Mouse (Mus musculus): ENCODE results near the gene Morn1.

The Morn1 gene

GRCm38 (mm10) chr4:155143411-155143810, 57.0 kb downstream of the Morn1 start:
- no peak for DNase-seq

GRCm38 (mm10) chr4:155143871-155144502, 57.6 kb downstream of the Morn1 start:
- DNase-seq, result peak; percentile 67

DNA sequence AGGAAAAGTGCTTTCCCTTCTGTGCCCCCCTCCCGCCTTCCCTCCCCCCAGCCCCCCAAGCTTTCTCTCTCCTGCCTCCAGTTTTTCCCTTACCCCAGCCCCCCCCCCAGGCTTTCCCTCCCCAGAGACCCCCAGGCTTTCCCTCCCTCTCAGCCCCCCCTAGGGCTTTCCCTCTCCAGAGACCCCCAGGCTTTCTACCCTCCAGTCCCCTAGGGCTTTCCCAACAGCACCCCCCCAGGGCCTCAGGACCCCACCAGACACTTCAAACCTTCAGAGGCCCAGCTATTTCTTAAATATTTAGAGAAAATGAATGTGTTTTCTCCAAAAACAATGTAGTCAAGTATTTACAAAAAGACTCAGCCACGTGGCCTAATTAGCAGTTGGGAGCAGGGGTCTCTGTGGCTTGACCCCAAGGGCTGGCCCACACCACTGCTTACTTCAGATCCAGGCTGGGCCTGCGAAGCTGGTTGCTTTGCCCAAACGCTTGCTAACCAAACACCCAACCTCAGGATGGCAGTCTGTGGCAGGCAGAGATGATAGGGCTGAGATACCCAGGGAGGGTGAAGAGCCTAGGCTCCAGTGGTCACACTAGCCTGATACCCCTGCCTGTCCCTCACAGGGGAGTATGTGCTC, 58.3 kb downstream of the Morn1 start:
- DNase-seq, result no peak

DNA sequence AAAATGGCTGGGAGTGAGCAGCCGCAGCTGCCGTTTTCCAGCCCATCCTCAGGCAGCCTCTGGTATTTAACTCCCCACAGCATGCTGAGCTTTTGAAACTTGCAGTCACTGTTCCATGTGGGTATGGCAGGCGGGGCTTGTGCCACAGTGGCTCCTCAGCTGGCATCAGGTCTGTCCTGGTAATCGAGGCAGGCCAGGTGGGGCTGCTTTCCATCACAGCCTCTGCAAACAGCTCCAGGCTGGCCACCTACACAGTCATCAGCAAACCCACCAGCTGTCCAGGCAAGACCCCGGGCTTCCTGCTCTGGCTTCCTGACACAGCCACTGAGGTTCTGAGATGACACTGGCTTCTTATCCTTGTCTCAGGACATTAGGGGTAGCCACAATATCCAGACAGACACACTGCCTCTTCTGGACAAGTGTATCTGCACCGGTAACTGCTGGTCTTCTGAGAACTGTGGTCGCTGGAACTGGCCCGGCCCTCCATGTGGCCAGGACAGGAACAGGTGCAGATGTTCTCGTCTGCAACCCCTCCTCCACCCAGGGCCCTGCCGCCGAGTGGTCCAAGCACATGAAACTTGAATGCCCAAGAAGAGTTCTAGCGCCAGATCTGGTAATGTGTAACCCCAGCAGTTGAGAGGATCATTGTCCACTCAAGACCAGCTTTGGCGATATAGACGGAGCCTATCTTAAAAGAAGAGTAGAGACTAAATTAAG, 59.9 kb downstream of the Morn1 start:
- no peak for DNase-seq

DNA sequence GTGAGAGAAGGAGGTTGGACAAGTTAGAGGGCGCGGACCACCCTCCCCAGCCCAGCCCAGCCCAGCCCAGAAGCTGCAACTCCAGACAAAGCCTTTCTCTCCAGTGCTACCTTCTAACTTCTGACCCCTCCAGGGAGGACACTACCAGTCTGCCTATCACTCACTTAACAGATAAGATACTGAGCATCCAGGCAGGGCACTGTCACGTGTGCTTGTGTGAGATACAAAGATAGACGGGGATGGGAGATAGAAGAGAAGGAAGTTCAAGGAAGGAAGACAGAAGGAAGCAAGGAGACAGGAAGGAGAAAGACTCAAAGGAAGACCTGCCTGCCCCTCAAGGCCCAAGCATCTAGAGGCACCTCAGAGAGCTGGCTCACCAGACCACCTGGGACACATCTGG, 62.1 kb downstream of the Morn1 start:
- no peak for DNase-seq

- DNase-seq, result peak; percentile 92
These were observed 62.7 kb downstream of the Morn1 start for GRCm38 (mm10) chr4:155148910-155149698.

GRCm38 (mm10) chr4:155149941-155150275, 63.5 kb downstream of the Morn1 start:
- no peak for DNase-seq

- DNase-seq, result peak; percentile 88
These were observed 64.1 kb downstream of the Morn1 start for GRCm38 (mm10) chr4:155150276-155151113.

GRCm38 (mm10) chr4:155151221-155151788, 64.9 kb downstream of the Morn1 start:
- no peak for DNase-seq

GRCm38 (mm10) chr4:155151845-155152244, 65.5 kb downstream of the Morn1 start:
- DNase-seq, result no peak

DNA sequence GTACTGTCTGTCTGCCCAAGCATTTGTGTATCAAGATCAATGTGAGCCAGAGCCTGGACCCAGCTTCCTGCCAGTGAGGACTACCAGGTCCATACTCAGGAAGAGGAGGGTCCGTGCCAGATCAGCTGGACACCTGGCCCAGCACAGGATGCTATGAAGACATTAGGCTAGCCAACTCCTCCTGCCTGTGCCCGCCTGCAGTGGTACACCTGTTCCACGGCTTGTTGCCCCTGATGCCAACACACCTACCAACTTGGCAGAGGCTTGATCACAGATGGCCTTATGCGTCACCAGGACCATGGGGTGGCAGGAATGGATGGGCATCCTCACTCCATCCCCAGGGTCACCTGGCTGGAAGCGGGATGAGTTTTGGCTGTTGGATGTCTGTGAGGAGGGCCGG, 66.1 kb downstream of the Morn1 start:
- no peak for DNase-seq

GRCm38 (mm10) chr4:155153389-155154072, 67.2 kb downstream of the Morn1 start:
- DNase-seq, result no peak

- no peak for DNase-seq
These were observed 68.6 kb downstream of the Morn1 start for GRCm38 (mm10) chr4:155154986-155155385.

DNA sequence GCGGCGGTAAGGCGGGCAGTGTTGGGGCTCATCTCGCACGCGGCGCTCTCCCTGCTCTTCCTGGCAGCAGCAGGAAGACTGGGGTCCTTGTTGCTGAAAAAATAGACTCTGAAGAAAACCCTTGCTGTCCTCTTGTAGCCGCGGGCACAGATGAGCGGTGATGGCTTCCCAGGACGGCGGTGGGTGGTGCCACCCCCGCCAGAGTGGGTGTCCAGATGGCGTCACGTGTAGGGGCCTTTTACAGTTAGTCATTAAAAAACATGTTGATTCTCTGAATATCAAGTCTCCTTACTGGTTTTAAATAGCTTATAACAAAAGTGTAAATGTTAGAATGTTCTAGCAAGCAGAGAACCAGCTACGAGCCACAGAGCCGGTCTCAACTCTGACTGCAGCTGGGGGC, 70.4 kb downstream of the Morn1 start:
- no peak for DNase-seq

GRCm38 (mm10) chr4:155157871-155158542, 71.6 kb downstream of the Morn1 start:
- DNase-seq, result no peak

DNA sequence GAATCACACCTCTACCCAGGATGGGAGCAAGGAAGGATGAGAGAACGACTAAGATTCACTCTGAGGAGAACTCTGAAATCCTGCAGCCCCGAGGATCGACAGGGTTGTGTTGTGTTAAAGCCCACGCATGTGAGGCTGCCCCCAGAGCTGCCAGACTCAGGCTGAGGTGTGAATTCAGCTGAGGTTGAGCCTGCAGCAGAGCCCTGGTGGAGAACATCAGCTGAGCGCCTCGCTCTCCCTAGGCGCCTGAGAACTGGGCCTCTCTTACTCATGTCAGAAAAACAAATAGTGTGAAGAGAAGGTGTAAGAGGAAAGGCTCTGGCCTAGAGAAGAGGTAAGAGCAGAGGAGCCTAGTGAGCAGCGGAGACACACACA, 72.2 kb downstream of the Morn1 start:
- no peak for DNase-seq

GRCm38 (mm10) chr4:155162433-155163319, 76.3 kb downstream of the Morn1 start:
- DNase-seq, result no peak

DNA sequence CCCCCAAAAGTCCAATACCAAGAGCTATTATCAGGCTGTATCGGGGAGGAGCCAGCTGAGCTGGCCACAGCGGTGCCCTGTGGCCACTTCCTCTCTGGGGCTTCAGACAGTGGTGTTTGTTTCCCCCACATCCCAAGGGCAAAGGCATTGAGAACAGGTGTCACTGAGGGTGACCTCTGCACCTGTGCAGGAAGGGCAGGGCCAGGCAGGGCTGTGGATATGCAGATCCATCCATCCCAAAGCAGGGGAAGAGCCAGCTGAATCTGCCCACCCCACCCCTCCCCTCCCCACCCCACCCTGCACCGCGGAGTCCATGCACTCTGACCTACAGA, 76.9 kb downstream of the Morn1 start:
- DNase-seq, result no peak

- DNase-seq, result no peak
These were observed 77.3 kb downstream of the Morn1 start for GRCm38 (mm10) chr4:155163685-155164084.

- DNase-seq, result peak; percentile 79
These were observed 78.2 kb downstream of the Morn1 start for GRCm38 (mm10) chr4:155164550-155164949.
